Mouse (Mus musculus) thymus, postnatal 36 days (tissue): Measurements from ENCODE around the gene Gm45837.

ENCODE experiments used
- DNase-seq, 2 experiments: peaks; one replicate each; pipeline ENCODE4 v3.0.0; 2022; ENCODE audit warnings: mixed read lengths in 2 of 2

The Gm45837 gene

DNA sequence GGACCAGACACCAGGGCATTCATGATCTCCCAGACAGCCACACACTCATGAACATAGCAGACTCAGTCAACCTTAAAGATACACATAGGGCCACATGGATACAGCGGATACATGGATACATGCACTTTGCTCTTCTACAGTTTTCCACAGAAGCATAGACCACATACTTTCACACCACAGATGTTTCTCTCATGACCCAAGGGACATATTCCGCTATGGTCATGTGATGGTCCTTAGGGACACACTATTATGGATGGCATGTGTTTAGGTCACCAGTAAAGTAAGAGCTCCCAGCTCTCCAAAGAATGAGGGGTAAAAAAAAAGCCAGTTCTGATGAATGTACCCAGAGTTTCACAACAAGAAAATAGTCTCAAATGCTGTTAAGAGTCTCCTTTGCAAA, 60.7 kb downstream of the Gm45837 start:
- no peak for DNase-seq

DNA sequence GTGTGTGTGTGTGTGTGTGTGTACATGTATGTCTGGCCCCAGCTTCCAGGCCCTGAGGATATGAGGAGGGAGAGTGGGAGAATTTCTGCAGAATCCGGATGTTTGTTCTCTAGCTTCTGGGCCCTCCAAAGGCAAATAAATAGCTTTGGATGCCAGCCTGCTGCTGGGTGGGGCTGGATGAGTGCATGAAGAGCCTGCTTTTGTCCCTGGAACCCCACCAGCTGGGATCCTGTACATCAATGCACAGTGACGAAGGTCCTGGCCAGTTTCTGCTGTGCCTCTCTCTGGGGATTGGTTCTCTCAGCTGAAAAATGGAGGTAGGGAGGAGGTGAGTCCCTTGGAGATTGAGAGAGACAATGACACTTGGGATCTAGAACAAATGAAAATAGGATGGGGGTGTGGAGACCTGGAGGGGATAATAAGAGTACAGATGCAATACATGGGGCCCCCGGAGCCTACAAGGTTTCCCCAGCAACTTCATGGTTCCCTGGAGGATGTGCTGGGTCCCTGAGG, 61.3 kb downstream of the Gm45837 start:
- DNase-seq: no peak

DNA sequence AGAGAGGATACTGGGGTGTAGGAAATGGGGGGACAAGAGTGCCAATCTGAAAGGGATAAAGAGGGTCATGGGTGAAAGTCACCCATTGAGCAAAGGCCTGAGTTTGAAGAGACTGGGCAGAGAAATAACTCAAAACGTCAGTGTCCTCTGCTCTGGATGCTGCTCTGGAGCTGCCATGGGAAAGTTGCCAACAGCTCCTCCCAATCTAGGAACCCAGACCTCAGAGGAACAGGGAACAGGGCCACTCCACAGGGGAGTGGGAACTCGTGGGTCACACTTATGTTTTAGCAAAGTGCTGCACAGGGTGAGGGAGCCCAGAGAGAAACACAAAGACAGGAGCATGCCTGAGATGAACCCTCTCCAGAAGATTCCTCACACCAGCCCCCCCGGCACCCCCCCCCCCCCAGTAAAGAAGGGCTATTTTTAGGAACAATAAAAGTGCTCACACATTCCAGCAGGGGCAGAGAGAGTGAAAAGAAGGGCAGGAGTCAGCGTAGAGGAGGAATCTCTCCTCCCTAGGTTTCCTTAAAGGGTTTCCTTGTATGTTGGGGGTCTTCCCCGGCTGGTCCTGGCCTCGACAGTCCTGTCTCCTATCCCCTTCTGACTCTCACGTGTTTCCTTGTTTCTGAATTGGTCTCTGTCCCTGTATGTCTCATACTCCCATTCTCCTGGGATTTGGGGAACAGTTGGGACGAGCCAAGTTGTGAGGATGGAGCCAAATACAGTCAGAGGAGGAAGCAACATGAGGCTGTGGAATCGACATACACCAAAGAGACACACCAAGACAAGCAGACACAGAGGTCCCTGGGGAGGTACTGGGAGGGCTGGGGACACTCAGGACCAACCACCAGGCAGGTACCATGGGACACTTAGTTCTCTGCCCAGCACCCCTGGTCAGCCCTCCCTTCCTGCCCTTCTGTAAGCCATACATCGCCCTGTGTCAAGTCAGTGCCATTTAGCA, 62.2 kb downstream of the Gm45837 start:
- DNase-seq: no peak

DNA sequence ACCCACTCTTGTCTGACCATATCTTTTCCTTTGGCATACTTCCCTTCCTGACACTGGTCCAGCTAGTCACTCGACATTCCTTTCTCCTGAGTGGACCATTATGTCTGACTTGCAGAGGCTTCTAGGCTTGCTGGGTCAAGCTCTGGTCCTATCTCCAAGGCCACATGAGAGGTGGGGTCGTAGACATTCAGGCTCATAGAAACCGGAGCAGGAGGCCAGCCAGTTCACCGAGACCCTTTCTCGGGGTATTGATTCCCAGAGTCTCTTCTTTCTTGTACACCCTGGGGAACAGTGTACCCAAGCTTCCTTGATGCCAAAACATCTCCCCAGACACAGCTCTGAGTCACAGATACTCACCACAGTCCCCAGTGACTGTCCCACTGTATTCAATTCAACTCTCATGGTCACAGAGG, 63.7 kb downstream of the Gm45837 start:
- no peak for DNase-seq

DNA sequence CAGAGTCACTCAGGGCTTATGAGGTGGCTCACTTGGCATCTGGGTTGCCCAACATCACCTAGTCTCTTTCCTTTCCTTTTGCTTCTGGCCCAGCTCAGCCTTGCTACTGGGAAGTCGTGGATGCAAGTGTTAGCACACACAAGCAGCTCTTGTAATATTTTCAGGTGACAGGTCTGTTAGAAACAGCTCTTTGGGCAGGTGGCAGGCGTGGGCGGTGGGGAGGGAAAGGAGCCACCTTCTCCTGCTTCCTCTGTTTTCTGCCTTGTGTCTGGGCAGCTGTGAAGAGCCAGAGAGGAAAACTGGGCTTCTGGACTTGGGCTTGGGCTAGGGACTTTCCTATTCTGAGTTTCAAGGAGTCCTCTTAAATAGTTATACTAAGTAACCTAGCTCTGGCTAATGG, 65.3 kb downstream of the Gm45837 start:
- DNase-seq: no peak

DNA sequence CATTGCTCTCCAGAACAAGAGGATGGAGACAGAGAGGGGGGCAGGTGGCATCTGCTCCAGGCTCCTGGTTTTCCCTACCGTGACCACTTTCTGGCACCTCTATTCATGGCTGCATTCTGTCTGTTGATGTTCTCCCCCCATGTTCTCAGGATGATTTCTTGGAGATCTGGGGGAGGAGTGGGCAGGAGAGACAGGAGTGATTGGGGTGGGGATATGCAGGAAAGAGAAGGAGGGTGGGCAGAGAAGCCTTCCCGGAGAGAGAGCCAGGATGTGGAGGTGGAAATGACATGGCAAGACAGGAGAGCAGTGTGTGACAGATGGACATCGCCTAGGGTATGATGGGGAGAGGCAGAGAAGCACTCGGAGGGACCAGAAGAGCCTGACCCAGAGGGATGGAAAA, 65.8 kb downstream of the Gm45837 start:
- DNase-seq: no peak

DNA sequence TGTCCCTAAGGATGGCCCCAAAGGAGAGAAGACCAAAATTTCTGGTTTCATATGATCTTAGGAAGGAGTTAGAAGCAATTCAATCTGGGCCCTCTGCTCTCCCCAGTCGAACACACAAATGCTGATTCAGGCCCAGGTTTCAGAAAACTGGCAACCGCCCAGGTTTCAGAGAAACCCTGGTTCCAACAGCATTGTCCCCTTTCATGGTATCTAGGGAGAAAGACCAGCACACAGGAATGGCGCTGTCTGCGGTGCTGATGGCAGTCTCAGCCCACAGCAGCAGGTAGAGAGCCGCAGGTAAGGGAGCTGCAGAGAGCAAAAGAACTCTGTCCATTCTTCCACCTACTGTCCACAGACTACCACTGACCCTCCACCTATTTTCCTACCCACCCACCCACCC, 66.5 kb downstream of the Gm45837 start:
- DNase-seq: no peak

DNA sequence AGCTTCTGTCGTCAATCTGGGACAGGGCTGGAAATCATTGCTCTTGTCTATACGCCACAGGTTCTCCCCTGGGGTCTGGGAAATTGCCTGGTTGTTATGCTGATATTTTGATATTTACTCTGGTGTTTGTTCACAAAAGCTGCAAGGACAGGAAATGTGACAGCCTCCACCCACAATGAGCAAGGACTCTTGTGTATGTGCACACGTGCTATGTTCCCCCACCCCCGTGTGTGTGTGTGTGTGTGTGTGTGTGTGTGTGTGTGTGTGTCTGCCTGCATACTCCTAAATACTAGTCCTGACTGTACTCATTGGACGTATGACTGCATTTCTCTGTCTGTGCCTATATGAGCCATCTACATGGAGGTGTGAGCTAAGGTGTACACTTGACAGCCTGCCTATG, 67.4 kb downstream of the Gm45837 start:
- no peak for DNase-seq

DNA sequence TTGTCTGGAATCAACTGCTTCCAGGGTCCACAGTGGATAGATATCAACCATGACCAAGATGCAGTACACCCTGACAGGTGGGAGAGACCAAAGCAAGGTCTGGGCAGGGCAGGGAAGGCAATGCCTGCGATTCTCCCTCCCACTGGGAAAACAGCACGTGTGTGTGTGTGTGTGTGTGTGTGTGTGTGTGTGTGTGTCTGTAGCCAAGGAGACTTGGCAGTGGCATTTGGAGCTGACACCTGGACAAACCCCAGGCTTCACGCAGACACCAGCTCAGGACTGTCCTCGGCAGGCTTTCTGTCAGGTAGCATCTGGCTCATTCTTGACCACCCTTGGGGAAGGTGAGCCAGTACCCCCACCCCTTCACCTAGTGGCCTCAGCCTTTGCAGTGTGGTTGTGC, 69.2 kb downstream of the Gm45837 start:
- DNase-seq: no peak

DNA sequence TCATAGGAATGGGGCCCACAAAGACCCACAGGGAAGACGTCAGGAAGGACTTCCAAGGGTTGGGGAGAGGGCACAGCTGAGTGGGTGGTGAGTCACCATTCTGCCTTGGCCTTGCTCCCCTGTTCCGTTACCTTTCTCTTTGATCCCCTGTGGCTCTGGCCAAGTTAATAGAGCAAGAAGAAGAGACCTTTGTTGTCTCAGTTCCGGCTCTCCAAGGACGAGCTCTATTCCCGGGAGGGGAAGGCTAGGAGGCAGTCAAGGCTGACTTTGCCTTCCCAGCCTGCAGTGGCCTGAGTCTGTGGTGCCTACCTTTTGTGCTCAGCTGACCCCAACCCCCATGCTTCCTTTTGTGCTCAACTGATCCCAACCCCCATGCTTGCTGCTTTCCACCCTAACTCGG, 70.0 kb downstream of the Gm45837 start:
- DNase-seq: no peak

DNA sequence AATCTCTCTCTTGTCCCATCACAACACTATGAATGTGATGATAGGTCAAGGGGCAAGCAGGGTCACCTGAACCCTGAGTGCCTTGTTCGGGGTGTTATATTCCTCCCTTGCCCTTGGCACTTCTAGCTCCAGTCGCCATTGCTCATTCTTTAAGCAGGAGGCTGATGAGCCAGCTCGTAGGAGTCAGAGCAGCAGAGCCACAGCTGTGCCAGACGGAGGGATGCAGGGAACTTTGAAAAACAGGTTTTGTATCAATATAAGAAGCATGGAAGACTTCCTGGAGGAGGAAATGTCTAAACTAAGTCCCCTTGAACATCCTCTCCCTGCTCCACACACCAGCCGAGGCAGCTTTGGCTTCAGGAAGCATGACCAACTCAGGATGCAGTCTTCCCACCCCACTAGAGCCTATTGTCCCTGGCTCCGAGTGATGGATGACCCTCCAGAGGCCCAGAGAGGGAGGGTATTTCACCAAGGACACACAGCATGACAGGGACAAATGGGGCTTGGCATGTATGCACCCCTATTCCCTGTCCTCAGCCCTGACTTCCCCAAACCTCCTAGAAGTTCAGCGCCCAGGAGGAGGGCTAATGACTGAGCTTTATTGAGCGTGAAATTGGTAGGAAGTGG, 71.3 kb downstream of the Gm45837 start:
- DNase-seq: no peak

DNA sequence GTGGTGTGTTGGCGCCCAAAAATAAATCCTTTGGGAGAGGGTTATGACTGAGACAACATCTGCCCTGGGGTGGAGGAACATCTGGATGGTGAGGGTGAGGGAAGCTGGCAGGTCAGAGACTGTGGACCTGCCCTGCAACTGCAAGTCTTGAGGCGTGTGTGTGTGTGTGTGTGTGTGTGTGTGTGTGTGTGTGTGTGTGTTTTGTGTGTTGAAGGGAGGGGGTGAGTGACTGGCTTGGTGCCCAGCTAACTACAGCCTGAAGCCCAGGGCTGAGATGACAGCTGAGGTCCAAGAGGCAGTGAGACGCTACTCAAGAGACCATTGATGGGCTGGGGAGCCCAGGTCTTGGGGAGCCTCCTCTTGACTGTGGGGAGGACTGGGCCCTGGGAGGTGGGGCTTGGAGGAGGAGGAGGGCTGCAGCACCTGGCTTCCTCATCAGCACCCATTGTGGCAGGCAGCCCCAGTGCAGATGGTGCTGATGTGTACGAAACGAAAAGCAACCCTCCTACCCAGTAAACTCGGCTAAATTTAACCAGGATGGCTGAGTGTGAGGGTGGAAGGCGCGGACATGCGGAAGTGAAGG, 71.9 kb downstream of the Gm45837 start:
- DNase-seq: peak; percentile 38 to 69

DNA sequence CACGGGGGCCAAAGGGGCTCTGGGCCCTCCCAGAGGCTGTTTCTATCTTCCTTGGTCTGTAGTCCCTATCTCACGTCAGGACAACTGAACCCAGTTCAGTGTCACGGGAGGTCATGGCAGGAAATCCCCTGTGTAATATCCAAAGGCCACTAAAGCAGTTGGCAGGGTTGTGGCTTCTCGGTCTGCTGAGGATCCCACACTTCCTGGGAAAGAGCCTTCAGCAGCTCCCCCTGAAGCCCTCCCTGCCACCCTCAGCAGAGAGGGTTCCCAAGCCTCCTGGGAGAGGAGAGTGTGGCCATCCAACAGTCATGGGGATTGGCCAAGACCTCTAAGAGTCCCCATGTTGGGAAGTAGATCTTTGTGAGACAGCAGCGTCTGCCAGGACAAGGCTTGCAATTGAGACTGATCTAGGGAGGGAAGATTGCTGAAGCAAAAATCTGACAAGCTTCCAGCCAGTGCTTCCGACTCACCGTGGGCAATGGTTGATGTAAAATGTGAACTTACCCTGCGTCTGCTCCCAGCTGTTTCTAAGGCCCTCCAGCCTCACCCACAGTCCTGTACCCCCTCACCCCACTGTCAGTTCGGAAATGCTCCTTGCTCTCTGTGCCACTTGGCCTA, 72.9 kb downstream of the Gm45837 start:
- no peak for DNase-seq

DNA sequence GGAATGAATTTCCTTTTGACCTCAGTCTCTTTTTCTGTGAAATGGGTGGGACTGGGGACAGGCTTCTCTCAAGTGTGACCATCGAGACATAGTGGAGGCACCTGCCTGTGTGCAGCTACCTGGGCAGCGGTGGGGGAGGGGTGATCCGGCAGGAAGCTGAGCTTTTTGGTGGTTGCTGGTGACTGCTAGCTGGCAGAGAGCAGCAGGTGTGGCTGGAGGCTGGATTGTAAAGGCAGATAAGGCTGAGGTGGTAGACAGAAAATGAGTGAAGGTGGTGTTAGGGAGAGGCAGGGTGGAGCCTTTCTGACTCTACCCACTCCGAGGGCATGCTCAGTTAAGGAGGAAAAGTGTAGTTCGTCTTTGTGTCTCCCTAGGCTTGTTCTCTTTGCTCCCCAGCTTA, 76.4 kb downstream of the Gm45837 start:
- DNase-seq: peak; percentile 30 to 48

DNA sequence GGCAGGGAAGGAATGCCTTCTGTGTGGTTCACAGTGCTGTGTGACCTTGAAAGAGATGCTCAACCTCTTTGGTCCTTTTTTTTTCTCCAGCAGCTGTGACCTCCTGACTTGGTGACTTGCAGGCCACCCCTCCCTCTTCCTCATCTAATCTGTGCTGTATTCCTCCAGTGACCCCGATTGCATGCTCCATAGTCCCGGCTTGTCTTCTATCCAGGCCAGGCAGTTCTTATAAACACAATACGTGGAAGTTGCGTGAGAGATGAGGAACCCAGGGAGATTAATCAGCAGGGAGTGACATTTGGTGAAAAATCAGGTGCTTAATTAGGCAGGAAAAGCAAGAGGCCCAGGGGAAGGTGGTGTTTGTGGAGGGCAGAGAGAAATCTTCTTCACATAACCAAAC, 80.3 kb downstream of the Gm45837 start:
- no peak for DNase-seq

DNA sequence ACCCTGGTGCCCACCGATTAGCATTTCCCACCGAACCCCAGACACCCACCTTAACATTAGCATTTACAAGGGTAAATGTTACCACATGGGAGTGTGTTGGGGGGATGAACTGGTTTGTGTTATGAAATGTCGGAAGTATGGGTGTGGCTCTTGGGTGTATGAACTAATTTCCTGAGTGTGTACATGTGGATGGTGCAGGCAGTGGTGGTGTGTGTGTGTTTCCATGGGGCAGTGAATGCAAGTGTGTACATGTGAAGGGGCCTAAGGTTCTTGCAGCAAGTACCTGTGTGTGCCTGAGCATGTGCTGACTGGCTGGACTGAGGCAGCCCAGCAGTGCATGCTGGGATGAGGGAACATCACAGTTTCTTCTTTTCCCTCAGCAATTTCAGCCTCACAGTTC, 87.7 kb downstream of the Gm45837 start:
- no peak for DNase-seq

DNA sequence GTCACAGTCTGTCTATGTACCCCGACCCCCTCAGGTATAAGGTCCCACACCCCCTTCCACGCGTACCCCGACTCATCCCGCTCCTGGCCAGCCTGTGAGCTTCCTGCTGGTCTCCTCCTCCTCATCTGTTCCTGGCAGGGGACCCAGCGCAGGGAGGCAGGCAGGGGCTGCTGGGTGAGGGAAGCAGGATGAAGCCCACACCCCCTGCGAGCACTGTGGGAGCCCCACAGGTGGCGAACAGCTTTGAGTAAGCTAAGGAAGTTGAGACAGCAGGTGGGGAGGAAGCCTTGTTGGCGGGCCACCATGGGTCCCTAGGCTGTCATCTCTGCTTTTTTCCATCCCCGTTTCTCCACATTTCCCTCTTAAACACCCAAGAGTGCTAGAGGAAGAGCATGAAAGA, 88.6 kb downstream of the Gm45837 start:
- DNase-seq: peak; percentile 34 to 69

DNA sequence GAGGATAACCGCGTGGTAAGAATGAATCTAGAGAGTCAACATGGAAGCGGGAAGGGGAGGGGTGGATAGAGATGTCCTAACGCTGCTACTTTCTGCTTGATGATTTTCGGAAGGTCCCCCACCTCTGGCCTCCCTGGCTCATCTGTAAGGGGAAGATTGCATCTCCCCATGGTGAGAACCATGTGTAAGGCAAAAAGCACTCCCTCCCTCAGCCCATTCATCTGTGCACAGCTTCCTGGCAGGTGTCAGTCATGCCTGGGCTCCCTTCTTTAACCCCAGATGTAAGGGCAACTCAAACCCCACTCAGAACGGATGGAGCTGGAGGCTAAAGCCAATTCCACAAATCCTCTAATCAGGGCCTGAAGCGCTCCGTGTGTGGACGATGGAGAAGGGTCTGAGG, 89.0 kb downstream of the Gm45837 start:
- DNase-seq: peak in 1 of 2 experiments; percentile 44

DNA sequence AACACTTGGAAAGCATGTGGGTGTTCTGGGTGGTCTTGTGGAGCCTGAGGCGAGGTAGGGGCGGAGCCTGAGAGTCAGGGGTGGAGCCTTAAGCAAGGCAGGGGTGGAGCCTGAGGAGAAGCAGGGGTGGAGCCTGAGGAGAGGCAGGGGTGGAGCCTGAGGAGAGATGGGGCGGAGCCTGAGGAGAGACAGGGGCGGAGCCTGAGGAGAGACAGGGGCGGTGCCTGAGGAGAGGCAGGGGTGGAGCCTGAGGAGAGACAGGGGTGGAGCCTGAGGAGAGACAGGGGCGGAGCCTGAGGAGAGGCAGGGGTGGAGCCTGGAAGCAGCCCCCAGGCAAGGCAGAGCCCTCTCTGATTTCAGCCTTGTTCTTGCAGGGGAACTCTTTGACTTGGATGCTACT, 90.5 kb downstream of the Gm45837 start:
- DNase-seq: no peak

DNA sequence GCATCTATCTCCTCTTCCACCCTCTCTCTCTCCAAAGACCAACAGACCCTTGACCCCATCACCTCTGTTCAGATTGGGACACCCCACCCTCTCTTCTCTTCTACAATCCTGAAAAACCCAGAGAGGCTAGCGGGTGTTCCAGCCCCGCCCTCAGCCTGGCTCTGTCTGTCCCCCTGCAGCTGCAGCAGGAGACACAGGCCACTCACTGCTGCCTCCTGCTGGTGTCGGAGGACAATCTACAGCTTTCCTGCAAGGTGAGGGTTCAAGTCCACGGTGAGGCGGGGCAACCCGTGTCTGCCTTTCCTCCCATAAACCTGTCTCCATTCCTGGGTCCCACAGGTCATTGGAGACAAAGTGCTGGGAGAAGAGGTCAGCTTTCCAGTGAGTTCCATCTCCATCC, 91.0 kb downstream of the Gm45837 start:
- no peak for DNase-seq

DNA sequence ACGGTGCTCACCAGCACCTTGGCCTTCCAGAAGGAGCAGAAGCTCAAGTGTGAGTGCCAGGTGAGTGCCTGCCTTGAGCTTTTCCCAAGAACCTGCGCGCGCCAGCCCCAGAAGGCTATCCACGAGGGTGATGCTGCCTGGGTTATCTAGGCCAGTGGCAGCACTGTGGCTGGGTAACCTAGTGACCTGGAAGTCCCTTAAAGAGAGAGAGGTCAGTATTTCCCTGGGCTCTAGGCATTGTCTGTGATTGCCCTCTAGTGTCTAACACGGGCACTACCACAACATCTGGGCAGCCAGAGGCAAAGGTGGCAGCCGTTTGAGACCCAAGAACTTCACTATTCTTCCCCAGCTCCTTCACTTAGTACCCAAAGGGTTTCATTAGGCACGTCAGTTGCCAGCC, 92.7 kb downstream of the Gm45837 start:
- DNase-seq: peak; percentile 60 to 67

DNA sequence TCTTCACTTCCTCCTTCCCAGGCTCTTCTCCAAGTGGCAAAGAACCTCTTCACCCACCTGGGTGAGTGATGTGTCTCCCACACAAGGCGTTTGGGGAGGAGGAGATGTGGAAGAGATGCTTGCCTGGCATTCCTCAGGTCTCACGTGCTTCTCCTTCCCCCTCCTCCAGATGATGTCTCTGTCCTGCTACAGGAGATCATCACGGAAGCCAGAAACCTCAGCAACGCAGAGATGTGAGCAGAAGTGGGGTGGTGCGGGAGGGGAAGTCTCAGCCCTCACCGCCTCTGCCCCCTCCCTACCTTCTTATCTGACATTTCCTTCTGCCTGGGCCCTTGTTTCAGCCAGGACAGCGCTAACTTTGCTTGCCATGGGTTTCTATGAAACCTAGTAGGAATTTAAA, 93.1 kb downstream of the Gm45837 start:
- no peak for DNase-seq

DNA sequence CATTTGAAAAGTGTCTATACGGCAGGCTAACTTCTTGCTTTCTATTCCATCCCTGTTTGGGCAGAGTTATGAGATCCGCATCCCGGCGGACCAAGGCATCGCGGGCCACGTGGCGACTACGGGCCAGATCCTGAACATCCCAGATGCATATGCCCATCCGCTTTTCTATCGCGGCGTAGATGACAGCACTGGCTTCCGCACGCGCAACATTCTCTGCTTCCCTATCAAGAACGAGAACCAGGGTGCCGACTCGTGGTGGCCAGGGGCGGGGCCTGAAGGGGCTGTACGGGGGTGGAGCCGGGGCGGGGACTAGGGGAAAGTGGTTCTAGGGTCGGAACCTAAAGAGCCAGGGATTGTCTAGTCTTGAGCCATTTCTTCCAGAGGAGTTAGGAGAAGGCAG, 93.8 kb downstream of the Gm45837 start:
- peak; percentile 53 to 56 for DNase-seq
